Mouse (Mus musculus) bone marrow macrophage, adult 2 months (primary cell): ENCODE measurements around the gene Nckap1l. TPM values are rescaled to one million over a fixed set of nuclear protein-coding genes. Genes with fewer than 3 reads are reported as not detected.

Experiments
- H3K27ac ChIP-seq: 2 replicates; pipeline ENCODE4 v1.5.1; 2012; ENCODE audit warnings: low read depth, low read length; ENCODE audit not compliant: insufficient read depth
- H3K4me1 ChIP-seq: 2 replicates; pipeline ENCODE4 v1.6.1; 2012; ENCODE audit warnings: low read length; ENCODE audit not compliant: control insufficient read depth, insufficient read depth
- H3K4me3 ChIP-seq: 2 replicates; pipeline ENCODE4 v1.5.1; 2012; ENCODE audit warnings: mild to moderate bottlenecking, low read length, moderate library complexity; ENCODE audit not compliant: insufficient read depth
- CTCF ChIP-seq: IDR thresholded peaks from 2 replicates; pipeline ENCODE4 v1.5.1; 2012; ENCODE audit warnings: low read depth, mild to moderate bottlenecking, low read length, moderate library complexity
- POLR2A ChIP-seq: IDR thresholded peaks from 2 replicates; pipeline ENCODE4 v1.6.1; 2012; ENCODE audit warnings: mild to moderate bottlenecking, low read depth, low read length, borderline replicate concordance
- polyA plus RNA-seq: library from polyadenylated mRNA; stranded (reverse); fragments of >200 nt; gene quantifications from 2 replicates; pipeline ENCODE4 v1.2.4, GENCODE M21; 2012; ENCODE audit not compliant: missing spikeins, insufficient read depth, insufficient read length

Nckap1l gene
- polyA plus RNA-seq, 1 experiment = 354 TPM

DNA sequence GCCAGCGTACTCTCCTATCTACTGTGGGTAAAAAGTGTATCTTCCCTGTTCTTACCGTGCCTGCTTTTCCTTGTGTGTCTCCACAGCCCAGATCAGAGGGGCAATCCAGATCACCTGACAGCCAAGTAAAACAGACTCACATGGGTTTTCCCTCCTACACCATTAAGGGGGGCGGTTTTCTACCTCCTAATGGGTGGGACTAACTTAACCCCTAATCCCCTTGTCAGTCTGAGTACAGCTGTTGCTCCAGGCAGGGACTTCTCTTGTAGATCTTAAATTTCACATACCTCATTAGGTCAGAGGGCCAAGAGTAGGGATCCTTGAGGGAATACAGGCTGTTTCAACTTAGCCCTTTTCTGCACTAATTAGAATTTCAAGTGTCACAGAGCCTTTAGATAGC, 44.6 kb downstream of the Nckap1l start:
- Histone ChIP-seq H3K4me1 (peaks cover 36% of the 10 kb centered on the region), H3K27ac (no peak overlapping the region), H3K4me3 (no peak overlapping the region)
- TF ChIP-seq CTCF = no peak
- TF ChIP-seq POLR2A = no peak

- Histone ChIP-seq H3K27ac (no peak overlapping the region), H3K4me3 (no peak overlapping the region), H3K4me1 (peaks cover 18% of the 10 kb centered on the region)
- no peak for TF ChIP-seq CTCF
- no peak for TF ChIP-seq POLR2A
Measured at GRCm38 (mm10) chr15:103500723-103501122, 47.1 kb downstream of the Nckap1l start.

DNA sequence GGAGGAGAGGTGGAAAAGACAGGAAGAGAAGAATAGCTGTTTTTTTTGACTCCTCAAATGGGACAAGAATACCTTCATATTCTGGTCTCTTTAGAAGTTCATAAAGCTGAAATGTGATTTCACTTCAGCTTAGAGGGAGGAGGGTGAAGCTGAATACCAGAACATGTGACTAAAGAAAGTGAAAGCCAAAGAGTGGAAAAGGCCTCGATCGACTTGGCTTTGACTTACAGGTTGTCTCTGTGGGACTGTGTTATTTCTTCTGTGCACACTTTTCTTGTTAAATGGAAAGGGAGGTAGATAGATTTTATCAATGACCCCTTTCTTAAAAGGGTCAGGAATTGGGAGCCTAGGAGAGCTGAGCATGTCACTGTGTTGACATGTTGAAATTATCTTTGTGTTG, 47.6 kb downstream of the Nckap1l start:
- Histone ChIP-seq H3K4me1 (peaks cover 15% of the 10 kb centered on the region), H3K27ac (no peak overlapping the region), H3K4me3 (no peak overlapping the region)
- no peak for TF ChIP-seq CTCF
- TF ChIP-seq POLR2A = no peak

DNA sequence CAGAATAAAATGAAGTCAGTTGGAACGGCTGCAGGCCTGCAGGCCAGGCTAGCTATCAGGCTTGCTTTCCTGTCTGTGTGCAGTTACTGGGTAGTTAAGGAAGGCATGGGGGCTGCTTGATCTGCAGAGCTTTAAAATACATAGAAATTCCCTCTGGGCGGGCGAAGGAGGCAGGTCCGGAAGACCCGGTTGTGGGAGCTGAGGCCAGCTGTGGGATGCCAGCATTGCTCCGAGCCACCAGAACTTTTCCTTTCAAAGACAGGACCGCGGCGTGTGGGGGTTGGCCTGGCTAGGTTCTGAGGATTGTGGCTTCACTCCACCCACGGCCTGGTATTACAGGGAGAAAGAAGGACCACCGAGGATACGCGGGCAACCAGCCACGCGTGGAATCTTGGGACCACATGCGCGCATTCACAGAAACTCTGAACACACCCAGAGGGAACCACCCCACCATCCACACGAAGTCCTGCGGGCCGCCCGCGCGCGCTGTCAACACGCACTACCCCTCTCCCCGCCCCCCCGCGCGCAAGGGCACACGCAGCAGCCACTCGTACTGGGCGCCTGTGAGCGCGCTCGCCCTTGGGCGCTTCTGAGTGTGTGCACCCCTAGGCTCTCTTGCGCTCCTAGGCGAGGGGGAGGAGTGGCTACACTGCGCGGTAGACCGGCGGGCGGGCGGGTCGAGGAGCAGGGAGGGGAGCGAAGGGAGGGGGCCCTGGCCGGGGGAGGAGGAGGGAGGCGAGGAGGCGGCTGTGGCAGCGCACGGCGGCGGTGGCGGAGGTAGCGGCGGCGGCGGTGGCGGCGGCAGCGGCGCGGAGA, 49.0 kb downstream of the Nckap1l start, which contains the start of gene Pde1b:
Gene Pde1b (plus strand): TSS at position 600 of the 816 bp plus-strand sequence.
- Histone ChIP-seq H3K4me1 (peaks cover 10% of the 10 kb centered on the region), H3K27ac (no peak within 1 kb of the TSS), H3K4me3 (no peak within 1 kb of the TSS)
- TF ChIP-seq CTCF = no peak
- TF ChIP-seq POLR2A = no peak

DNA sequence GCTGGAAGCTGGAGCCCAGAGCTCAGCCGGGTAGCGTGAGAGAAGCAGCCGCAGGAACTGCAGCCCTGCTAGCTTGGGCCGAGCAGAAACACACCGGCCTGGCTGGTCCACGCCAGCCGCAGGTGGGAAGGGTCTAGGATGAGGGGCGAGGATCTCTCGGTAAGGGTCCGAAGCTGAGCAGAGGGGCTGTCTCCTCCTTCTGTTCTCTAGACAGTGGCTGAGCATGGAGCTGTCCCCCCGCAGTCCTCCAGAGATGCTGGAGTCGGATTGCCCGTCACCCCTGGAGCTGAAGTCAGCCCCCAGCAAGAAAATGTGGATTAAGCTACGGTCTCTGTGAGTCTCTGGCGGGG, 49.6 kb downstream of the Nckap1l start:
- H3K4me1 ChIP-seq = peaks cover 10% of the 10 kb centered on the region
- no peak overlapping the region for H3K4me3 ChIP-seq
- H3K27ac ChIP-seq = no peak overlapping the region
- TF ChIP-seq POLR2A (no peak), CTCF (no peak)

GRCm38 (mm10) chr15:103503660-103504059, 50.1 kb downstream of the Nckap1l start:
- no peak overlapping the region for H3K27ac ChIP-seq
- H3K4me1 ChIP-seq = peaks cover 10% of the 10 kb centered on the region
- H3K4me3 ChIP-seq = no peak overlapping the region
- TF ChIP-seq CTCF = no peak
- TF ChIP-seq POLR2A = no peak

DNA sequence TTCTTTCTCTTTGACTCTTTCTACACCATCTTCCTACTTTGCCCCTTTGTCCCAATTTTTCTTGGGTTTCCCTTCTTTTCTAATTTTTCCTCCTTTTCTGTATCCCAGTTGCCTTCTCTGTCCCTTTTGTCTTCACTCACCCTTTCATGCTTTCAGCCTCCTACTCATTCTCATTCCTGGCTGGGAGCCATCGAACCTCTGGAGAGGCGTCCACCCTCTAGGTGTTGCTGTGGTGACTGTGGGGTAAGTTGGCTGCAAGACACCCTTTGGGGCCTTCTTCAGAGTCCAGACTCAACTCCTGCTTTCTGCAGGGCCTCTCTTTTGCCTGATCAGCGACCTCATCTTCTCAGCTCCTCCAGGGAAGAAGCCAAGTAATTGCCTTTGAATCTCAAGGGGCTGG, 55.7 kb downstream of the Nckap1l start:
- Histone ChIP-seq H3K4me3 (no peak overlapping the region), H3K4me1 (peaks cover 27% of the 10 kb centered on the region), H3K27ac (no peak overlapping the region)
- TF ChIP-seq POLR2A (no peak), CTCF (no peak)

DNA sequence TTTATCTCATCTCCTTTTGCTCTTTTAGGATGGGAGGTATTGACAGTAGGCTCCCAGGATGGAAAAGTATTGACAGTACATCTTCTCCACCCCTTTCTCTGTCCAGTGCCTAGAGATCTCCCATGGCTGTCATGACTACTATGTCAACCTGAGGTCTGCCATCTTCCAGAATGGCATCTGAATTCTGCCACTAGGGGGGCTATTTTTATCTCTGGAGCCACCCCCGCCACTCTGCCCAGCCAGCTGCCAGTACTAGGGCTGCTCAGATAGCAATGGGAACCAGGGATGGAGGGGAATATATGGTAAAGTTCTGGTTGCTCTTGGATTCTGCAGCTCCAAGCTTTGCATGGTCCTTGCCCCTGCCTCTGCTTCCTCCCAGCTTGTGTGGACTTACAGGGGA, 58.1 kb downstream of the Nckap1l start:
- Histone ChIP-seq H3K4me3 (no peak overlapping the region), H3K4me1 (peaks cover 45% of the 10 kb centered on the region), H3K27ac (no peak overlapping the region)
- TF ChIP-seq POLR2A (no peak), CTCF (no peak)

DNA sequence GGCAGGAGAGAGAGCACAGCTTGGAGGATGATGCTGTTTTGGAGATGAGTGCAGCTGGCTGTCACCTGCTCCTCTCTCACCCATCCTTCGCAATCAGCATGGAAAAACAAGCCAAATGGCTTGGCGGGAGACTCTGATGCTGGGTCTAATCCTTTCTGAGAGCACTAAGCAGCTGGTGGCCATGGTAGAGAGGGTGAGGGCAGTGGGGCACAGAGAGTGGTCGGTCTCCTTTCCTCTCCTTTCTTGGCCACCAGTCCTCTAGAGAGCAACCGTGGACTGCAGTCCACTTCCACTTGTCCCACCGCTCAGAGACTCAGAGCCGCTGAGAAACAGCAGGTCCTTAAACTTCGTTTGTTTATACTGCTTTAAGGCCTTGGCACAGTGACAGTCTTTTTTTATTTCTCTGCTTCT, 60.0 kb downstream of the Nckap1l start:
- TF ChIP-seq POLR2A (no peak), CTCF (no peak)
- no peak overlapping the region for H3K27ac ChIP-seq
- no peak overlapping the region for H3K4me3 ChIP-seq
- H3K4me1 ChIP-seq = peaks cover 46% of the 10 kb centered on the region

- H3K4me3 ChIP-seq = no peak overlapping the region
- no peak overlapping the region for H3K27ac ChIP-seq
- H3K4me1 ChIP-seq = peaks cover 44% of the 10 kb centered on the region
- TF ChIP-seq POLR2A (no peak), CTCF (no peak)
Measured at GRCm38 (mm10) chr15:103514119-103514518, 60.5 kb downstream of the Nckap1l start.
